Mouse (Mus musculus) frontal cortex, postnatal 36 days (tissue): ENCODE measurements around the gene Tbc1d10c.

Experiments used
- DNase-seq, 2 experiments: peaks; one replicate each; pipeline ENCODE4 v3.0.0; 2022; ENCODE audit warnings: low spot score in 2 of 2

Tbc1d10c gene

DNA sequence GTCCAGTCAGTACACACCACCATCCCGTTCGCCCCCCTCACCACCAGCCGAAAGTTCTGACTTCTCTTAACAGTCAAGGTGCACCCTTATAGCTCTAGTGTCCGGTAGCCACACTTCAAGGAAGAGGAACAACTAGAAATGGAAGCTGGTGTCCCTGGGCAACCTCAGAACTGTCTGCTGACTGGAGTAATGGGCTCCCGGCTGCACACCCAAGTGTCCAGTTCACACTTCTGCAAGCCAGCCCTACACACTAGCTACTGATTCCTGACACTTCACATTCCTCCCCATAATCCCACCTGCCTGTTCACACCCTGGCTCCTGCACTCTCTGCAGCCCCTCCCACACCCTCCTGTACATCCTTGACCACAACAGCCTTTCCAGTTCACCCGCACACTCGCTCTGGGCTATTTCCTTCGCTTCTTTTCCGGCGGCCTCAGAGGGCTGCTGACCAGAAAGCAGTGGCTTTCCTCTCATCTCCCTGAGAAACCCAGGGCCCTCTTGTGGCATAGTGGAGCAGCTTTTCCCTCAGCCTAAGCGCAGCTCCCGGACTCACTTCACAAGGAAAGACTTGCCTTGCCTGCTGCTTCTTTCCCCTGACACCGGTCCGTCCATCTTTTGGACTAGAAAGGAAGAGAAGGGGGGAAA lies 25.1 kb upstream of the Tbc1d10c start:
- DNase-seq, result no peak

DNA sequence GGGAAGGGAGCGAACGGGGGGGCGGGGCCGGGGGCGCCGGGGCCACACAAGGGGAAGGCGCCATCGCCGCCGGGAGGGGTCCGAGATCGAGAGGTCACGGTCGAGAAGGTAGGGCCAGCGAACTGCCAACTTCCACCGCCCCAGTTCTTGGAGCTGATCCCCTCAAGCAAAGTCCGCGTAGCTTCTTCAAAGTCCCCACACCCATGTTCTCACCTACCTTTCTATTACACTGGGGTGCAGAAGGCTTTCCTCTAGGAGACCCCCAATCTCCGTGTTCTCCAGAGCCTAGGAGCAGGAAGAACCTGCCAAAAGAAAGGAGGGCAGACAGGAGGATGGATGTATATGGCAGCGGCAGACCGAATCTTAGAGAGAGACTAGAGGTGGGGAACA lies 24.4 kb upstream of the Tbc1d10c start:
- no peak for DNase-seq

DNA sequence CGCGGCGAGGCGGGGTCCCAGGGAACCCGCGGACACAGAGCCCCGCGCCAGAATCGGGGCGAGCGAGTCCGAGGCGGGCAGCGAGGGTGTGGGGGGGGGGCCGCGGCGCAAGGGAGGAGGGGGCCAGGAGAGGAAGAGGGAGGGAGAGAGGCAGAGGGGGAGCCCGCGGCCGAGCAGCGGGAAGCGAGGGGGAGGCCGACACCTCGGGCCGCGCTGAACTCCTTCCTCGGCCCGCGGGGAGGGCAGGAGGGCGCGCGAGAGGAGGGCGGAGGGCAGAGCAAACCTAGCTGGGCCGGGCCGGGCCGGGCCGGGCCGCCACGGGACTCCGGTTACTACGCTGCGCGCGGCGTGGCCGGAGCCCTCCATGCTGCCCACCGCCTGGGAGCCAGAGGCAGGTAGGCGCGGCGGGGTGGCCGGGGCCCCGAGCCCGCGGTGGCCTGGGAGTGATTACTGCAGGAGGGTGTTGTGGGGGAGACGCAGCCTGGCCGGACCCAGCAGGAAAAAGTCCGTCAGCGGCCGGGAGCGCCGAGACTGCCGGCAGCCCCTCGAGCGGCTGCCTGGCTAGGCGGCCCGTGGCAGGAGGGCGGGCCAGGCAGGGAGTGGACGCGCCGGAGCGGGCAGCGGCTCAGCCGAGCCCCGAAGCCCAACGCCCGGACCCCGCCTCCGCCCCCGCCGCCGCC lies 23.8 kb upstream of the Tbc1d10c start:
- DNase-seq, result no peak

DNA sequence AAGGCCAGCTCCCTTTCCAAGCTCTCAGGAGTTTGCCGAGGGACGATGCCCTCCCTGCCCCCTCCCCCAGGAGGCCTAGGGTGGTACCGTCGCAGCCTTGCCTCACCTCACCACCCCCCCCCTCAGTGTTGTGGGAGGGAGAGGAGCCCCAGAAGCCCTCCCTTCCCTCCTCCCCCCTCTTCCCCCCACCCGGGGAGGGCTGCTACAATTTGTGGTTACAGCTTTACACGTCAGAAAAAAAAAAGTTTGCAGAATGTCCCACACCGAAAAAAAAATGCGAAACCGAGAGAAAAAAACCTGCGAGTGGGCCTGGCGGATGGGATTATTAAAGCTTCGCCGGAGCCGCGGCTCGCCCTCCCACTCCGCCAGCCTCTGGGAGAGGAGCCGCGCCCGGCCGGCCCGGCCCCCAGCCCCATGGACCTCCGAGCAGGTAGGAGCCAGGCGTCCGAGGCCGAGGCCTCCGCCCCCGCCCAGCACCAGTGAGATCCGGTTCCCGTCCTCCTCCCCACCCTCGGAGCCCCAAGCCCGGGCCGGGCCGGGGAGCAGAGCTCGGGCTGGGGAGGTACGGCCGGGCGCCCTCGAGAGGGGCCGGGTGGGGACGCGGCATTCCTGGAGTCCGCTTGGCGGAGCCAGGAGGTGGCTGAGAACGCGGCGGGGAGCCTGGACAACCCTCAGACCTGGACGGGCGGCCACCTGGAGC lies 23.1 kb upstream of the Tbc1d10c start, which contains the start of the genes Clcf1 and AC109138.7:
Clcf1 (plus strand) TSS at position 168 of the 700 bp plus-strand sequence.
AC109138.7 (plus strand) TSS at position 287 of the 700 bp plus-strand sequence.
- DNase-seq, result no peak

- DNase-seq, result no peak
Observed at GRCm38 (mm10) chr19:4213524-4213974, 22.5 kb upstream of the Tbc1d10c start.

GRCm38 (mm10) chr19:4211891-4212588 lies 21.0 kb upstream of the Tbc1d10c start:
- DNase-seq, result no peak

GRCm38 (mm10) chr19:4208563-4208962 lies 17.5 kb upstream of the Tbc1d10c start:
- no peak for DNase-seq

DNA sequence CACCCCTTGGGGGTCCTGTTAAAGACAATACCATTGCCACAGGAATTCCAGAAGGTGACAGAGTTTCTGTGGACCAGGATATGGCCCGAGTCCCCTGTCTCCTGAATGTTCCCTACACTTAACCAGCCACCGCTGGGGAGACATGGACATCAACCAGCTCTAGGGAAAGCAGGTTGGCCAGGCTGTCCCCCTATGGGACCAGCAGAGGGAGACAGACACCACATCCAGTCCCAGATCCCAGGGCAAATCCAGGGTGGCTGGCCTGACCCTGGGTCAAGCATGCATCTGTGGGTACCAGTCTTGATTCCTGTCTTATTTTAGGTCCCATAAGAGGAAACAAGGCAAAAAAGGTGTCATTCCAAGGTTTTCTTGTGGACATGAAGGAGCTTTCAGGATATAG lies 15.9 kb upstream of the Tbc1d10c start:
- peak in 1 of 2 experiments; percentile 60 for DNase-seq

DNA sequence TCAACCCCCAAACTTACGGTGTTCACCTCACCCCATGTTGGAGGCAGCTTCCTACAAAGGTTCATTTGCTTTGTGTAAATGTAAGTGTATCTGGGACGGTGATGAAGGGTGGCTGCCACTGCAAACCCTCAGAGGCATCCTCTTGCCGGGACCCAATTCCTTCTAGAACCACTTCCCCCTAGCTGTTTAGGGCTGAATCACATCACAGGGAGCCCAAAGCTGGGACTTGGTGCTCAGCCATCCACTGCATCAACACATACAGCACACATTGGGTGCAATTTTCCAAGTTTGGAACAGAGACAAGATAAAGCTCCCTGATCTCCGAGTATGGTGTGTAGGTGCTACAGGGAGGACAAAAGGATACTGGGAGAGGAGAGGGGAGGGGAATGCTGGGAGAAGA lies 13.8 kb upstream of the Tbc1d10c start:
- no peak for DNase-seq

- no peak for DNase-seq
Observed at GRCm38 (mm10) chr19:4203604-4204326, 12.7 kb upstream of the Tbc1d10c start.

GRCm38 (mm10) chr19:4203148-4203547 lies 12.1 kb upstream of the Tbc1d10c start:
- no peak for DNase-seq

GRCm38 (mm10) chr19:4202149-4202548 lies 11.1 kb upstream of the Tbc1d10c start:
- DNase-seq, result no peak

DNA sequence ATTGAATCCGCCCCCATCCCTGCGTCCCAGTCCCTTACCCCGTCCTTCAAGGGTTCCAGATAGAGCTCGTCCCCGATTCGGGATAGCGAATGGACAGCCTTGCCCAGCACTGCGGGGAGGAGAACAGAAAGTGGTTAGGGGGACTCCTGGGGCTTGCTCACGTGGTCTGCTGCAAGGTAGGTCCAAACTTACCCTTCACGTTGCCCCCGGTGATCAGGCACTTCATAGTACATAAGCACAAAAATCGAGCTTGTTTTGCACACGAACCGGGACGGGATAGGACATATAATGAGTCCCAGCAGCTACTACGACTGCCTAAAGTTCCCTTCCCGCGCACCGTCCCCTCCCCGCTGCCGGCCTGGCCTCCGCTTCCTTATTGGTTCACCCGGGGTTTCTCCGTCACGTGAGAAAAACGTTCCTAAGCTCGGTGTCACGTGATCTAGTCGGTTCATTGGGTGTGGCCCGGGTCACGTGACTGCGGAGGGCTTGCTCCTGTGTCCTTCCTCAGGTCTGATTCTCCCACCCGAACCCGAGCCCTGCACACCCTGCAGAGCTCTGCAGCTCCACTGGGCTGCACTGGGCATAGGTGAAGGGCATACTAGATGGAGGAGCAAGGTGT lies 10.3 kb upstream of the Tbc1d10c start, which contains the start of gene Rad9a:
Rad9a (minus strand) TSS at position 372 of the 619 bp plus-strand sequence.
- DNase-seq, result peak; percentile 90 to 96

GRCm38 (mm10) chr19:4197180-4197579 lies 6.1 kb upstream of the Tbc1d10c start:
- DNase-seq, result no peak

DNA sequence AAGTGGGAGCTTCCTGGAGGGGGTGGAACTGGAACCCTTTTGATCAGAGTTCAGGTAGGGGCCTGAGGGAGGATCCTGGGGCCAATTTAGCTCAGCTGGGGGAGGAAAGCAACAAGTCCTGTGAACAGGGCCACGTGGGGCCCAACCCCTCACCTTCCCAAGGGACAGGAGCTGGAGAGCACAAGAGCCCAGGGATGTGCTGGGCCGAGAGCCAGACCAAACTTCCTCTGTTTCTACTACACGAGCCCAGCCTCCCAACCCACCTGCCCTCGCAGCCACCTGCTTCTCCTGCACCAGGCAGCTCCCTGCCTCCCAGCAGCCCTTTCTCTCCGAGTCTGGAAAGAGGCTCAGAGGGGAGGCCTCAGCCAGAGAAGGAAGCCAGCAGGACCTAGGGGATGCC lies 5.5 kb upstream of the Tbc1d10c start:
- DNase-seq, result no peak

DNA sequence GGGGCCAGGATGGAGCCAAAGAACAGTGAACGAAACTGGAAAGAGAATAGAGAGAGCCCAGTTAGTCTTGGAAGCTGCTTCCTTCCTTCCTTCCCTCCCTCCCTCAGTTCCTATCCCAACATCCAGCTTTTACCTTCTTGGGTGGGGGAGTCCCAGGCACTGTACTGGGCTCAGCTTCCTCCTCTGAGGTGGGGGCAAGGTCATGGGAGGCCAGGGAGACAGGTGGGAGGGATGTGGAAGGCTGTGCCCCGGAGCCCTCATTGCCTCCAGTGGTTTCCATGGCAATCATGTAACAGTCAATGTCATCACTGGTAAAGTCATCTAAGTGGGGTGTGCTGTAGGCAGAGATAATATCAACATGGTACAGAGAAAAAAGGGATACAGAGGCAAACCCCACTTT lies 5.0 kb upstream of the Tbc1d10c start:
- no peak for DNase-seq

DNA sequence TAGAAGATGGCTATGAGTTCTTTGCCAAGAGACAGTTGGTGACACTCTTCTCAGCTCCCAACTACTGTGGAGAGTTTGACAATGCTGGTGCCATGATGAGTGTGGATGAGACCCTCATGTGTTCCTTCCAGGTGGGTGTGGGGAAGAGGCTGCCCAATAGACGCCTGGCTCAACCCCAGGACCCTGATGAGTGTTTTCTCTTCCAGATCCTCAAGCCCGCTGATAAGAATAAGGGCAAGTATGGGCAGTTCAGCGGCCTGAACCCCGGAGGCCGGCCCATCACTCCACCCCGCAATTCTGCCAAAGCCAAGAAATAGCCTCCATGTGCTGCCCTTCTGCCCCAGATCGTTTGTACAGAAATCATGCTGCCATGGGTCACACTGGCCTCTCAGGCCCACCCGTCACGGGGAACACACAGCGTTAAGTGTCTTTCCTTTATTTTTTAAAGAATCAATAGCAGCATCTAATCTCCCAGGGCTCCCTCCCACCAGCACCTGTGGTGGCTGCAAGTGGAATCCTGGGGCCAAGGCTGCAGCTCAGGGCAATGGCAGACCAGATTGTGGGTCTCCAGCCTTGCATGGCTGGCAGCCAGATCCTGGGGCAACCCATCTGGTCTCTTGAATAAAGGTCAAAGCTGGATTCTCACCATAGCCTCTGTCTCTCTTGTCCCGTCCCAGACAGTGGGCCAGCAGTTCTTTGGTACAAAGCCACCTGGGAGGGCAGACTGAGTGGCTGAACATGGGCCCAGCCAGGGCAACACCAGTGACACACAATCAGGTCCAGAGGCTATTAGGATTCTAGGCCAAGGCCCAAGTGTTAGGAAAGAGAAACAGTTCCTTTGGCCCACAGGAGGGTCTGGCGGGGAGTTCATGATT lies 3.9 kb upstream of the Tbc1d10c start:
- no peak for DNase-seq

- DNase-seq, result no peak
Observed at GRCm38 (mm10) chr19:4194021-4194724, 3.1 kb upstream of the Tbc1d10c start.

GRCm38 (mm10) chr19:4193129-4193528 lies 2.0 kb upstream of the Tbc1d10c start:
- DNase-seq, result no peak
